Mouse (Mus musculus) E14TG2a.4 (cell line): ENCODE results near the gene Frat1.

Experiments
- H3K27me3 ChIP-seq: 2 replicates; pipeline ENCODE4 v1.6.1; 2014; ENCODE audit warnings: low read length, control low read depth; ENCODE audit not compliant: insufficient read depth
- H3K36me3 ChIP-seq: 2 replicates; pipeline ENCODE4 v1.6.1; 2014; ENCODE audit warnings: low read length, control low read depth; ENCODE audit not compliant: insufficient read depth
- H3K4me1 ChIP-seq: replicated peaks from 2 replicates; pipeline ENCODE4 v1.6.1; 2014; ENCODE audit warnings: low read depth, low read length, control low read depth
- H3K4me3 ChIP-seq: replicated peaks from 2 replicates; pipeline ENCODE4 v1.5.1; 2014; ENCODE audit warnings: mild to moderate bottlenecking, low read length
- H3K9me3 ChIP-seq: 2 replicates; pipeline ENCODE4 v1.6.1; 2014; ENCODE audit warnings: low read length, control low read depth
- CTCF ChIP-seq: conservative IDR thresholded peaks from 2 replicates; pipeline ENCODE4 v1.5.1; 2014; ENCODE audit warnings: low read length
- NANOG ChIP-seq: IDR thresholded peaks from 2 replicates; pipeline ENCODE4 v1.6.1; 2014; ENCODE audit warnings: borderline replicate concordance, low read length, mixed read lengths
- POU5F1 ChIP-seq: IDR thresholded peaks from 2 replicates; pipeline ENCODE4 v1.6.1; 2014; ENCODE audit warnings: low read length, borderline replicate concordance

The Frat1 gene

DNA sequence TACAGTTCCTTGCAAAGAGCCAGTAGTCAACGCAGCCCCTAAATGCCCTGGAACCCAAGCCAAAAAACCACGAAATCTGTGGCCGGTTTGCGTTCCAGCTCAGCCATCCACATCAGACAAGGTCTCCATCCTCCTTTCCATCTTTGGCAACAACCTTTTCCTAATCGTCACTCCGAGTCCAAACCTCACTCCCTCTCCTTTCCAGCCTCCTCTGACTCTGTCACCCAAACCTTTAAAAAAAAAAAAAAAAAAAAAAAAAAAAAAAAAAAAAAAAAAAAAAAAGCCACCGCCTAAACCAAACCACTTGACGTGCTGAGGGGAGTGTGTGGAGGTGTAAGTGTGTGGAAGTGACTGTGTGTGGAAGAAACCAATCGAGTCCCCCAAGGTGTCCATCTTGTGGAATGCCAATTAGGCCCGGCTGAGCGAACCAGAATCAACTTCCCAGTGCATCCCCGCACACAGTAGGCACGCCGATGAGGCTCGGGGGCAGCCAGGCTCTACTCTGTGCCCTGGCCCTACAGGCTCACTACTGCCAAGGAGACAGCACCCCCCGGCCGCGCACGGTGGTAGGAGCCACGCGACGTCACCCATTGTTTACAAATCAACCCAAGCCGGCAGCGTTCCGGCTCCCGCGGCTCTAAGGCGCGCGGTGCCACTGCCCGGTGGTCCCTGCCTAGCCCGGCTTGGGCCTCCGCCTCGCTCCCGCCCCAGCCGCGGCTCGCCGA is at the start of gene Frat1:
Gene Frat1 (plus strand): TSS at position 590 of the 725 bp plus-strand sequence.
- no peak for TF ChIP-seq POU5F1
- TF ChIP-seq CTCF, result no peak
- TF ChIP-seq NANOG, result no peak
- Histone ChIP-seq H3K4me1 (peaks cover 31% of the 10 kb centered on the region), H3K27me3 (peaks cover 37% of the 10 kb centered on the region), H3K36me3 (no peaks in the 10 kb centered on the region), H3K4me3 (peak within 1 kb of the TSS; percentile 89), H3K9me3 (no peaks in the 10 kb centered on the region)

DNA sequence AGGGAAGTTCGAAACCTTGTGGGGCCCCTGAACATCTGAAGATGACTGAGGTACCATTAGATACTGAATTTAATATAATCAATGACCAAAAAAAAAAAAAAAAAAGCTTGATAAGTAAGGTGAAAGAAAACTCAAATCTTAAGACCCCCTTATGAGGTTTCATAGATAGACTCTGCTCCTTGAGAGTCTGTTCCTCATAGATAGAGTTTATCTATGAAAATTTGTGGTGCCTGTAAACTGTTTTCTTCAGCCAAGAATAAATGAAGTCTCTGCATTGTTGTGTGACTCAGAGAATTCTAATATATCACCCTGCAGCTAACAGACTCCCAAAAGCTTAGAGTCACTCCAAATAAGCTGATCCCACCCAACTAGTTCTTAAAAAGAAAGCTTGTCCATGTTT is 42.9 kb upstream of the Frat1 start:
- Histone ChIP-seq H3K27me3 (no peaks in the 10 kb centered on the region), H3K9me3 (no peaks in the 10 kb centered on the region), H3K4me1 (peaks cover 12% of the 10 kb centered on the region), H3K4me3 (no peak overlapping the region), H3K36me3 (peaks cover 87% of the 10 kb centered on the region)
- no peak for TF ChIP-seq CTCF
- TF ChIP-seq NANOG, result no peak
- no peak for TF ChIP-seq POU5F1

DNA sequence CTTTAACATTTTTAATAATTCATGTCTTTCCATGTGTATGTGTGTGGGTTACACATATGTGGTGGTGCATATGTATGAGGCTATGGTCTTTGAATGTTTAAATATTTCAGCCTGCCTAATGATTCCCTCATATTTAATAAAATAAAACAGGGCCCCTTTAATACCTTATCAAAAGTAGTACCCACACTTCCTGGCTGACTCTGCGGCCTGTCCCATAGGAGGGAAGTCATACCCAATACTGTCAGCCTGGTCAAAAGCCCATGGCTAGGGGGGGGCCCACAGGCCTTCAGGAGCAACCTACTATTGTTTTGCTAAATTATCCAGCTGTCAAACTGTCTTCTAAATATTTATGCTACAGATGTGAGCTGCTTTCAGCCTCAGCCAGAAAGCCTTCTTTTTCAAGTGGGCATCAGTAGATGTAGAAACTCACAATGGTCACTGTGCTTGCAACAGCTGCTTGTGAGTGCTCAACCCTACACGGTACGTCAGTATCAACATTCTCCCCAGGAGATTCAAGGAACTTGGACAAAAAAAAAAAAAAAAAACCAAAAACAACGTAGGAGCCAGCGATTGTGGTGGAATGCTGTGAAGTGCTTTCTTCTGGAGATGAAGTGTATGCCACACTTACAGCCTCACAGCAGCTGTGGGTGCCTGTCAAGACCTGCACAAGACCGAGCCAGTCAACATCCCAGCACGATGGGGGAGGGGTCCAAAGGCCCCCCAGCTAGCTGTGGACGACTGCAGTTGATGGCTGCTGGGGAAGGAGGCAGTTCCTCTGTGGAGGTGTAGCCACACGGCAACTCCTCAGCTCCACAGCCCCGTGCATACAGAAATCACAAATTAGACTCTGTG is 40.4 kb upstream of the Frat1 start:
- peaks cover 67% of the 10 kb centered on the region for H3K36me3 ChIP-seq
- H3K4me3 ChIP-seq, result no peak overlapping the region
- no peaks in the 10 kb centered on the region for H3K9me3 ChIP-seq
- TF ChIP-seq NANOG, result no peak
- TF ChIP-seq POU5F1, result no peak
- no peak for TF ChIP-seq CTCF
- H3K4me1 ChIP-seq, result peaks cover 27% of the 10 kb centered on the region
- no peaks in the 10 kb centered on the region for H3K27me3 ChIP-seq

DNA sequence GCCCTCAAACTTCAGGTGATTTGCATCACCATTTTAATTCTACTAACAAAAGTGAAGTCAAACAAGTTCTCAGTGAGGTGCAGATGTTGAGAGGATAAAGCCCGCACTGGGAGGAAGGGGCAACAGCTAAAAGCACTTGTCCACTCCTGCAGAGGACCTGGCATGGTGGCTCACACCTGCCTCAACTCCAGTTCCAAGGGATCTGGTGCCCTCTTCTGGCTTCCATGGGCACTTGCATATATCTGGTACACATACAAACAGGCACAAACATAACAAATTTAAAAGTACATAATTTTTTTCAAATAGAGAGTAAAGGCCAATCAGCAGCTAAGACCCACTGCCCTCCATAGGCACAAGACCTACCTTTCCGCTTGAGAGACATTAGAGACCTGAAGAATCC is 38.4 kb upstream of the Frat1 start:
- Histone ChIP-seq H3K4me1 (peaks cover 28% of the 10 kb centered on the region), H3K27me3 (no peaks in the 10 kb centered on the region), H3K36me3 (peaks cover 52% of the 10 kb centered on the region), H3K4me3 (no peak overlapping the region), H3K9me3 (no peaks in the 10 kb centered on the region)
- TF ChIP-seq POU5F1 (no peak), CTCF (peak; percentile 26; the same call in 1 of the 2 replicates)

DNA sequence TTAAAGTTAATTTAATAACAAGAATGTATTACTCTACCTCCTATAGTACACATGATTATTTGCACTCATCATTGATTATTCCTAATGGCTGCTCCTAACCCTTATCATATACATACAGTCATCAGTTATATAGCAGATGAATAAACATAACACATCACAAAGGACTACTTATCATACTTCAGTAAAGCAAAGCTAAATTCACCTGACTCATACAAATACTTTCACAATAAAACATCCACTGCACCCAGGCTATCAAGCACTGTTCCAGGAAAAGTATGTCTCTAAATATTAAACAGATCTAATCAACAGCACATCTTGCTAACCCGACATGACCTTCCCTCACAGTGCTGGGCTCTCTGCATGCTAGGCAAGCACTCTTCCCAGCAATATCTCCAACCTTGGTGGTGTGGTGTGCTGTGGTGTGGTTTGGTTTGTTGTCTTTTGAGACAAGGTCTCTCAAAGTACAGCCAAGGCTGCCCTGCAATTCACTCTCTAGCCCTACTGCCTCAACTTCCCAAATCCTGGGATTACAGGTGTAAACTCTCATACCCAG is 36.8 kb upstream of the Frat1 start:
- TF ChIP-seq NANOG (no peak), POU5F1 (no peak), CTCF (no peak)
- H3K27me3 ChIP-seq, result no peaks in the 10 kb centered on the region

DNA sequence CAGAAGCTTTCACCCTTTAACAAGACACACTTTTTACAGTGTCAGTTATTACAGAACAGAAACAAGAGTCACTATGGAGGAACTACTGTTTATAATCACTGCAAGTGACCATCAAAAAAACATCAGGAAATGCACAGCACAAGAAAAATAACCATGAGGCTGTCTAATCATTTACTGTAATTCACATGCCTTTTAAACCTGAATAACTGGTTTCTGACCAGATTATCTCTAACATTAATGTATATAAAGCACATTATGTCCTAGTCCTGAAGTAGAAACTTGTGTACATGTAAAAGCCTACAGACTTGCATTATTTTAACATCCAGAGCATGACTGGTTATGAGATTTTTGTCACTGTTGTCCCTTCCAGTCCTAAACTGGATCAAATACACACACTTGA is 35.8 kb upstream of the Frat1 start:
- Histone ChIP-seq H3K9me3 (no peaks in the 10 kb centered on the region), H3K4me1 (peaks cover 38% of the 10 kb centered on the region), H3K27me3 (no peaks in the 10 kb centered on the region), H3K36me3 (peaks cover 42% of the 10 kb centered on the region), H3K4me3 (no peak overlapping the region)
- no peak for TF ChIP-seq CTCF
- TF ChIP-seq POU5F1, result no peak
- no peak for TF ChIP-seq NANOG

More for the DNA sequence above, 36.8 kb upstream of the Frat1 start:
- Histone ChIP-seq H3K4me3 (no peak overlapping the region), H3K4me1 (peaks cover 36% of the 10 kb centered on the region), H3K9me3 (no peaks in the 10 kb centered on the region), H3K36me3 (peaks cover 51% of the 10 kb centered on the region)

DNA sequence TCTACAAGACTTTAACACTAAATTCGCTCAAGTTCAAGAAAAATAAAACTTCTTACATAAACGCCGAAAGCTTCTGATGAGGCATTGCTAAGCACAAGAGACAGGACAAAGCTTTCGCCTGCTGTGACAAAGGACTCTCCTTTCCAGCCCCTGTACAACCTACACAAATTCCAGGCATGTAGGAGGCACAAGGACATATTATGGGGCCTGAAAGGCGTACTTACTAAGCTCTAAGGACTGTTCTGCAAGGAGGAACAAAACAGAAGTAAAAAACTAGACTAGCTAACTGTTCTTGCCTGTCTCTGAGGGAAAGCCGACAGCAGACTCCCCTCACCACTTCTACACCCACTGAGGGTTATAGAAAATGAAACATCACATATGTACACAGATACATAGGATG is 34.9 kb upstream of the Frat1 start:
- Histone ChIP-seq H3K9me3 (no peaks in the 10 kb centered on the region), H3K36me3 (peaks cover 35% of the 10 kb centered on the region), H3K4me1 (peaks cover 34% of the 10 kb centered on the region), H3K27me3 (no peaks in the 10 kb centered on the region), H3K4me3 (no peak overlapping the region)
- TF ChIP-seq POU5F1, result no peak
- TF ChIP-seq CTCF, result no peak
- no peak for TF ChIP-seq NANOG

DNA sequence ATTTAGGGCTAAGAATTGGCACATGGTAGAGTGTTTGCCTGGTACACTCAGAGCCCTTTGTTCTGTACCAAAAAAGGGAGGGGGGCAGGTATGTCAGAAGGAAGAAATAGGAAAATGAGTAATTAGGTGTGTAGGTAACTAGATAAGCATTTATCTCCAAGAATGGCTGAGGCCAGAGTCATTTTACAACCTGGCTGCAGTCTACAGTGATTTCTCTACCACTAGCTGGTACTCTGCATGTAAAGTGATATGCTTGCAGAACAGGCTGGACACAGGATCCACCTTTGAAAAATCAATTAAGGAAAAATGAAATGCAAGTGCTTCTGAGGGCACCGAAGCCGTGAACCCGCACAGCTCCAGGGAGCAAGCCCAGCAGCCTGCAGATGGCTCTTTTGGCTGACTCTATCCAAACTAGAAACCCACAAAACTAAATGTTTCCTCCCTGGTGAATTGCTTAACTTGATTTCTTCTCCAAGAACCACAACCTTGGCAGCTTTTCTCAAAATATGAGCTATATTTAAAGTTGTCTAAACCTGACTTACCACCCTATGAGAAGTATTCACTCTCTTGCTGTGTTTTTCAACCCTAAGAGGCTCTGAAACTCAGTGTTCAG is 33.5 kb upstream of the Frat1 start:
- TF ChIP-seq NANOG, result no peak
- no peak for TF ChIP-seq POU5F1
- TF ChIP-seq CTCF, result no peak
- H3K9me3 ChIP-seq, result no peaks in the 10 kb centered on the region
- H3K4me1 ChIP-seq, result peaks cover 47% of the 10 kb centered on the region
- H3K4me3 ChIP-seq, result no peak overlapping the region
- no peaks in the 10 kb centered on the region for H3K27me3 ChIP-seq
- H3K36me3 ChIP-seq, result peaks cover 33% of the 10 kb centered on the region
